Mouse (Mus musculus): ENCODE results near the gene Gm18336. TPM values are rescaled to one million over a fixed set of nuclear protein-coding genes. Genes with fewer than 3 reads are reported as not detected.
"Not testable (repeated sequence)": the region's sequence is repeated elsewhere in the genome, so short reads cannot be mapped to it uniquely, and the experiment has no call there.

Gm18336 gene
- polyA plus RNA-seq (2012; rRNA removed) (not detected in 2 replicates), polyA plus RNA-seq (2014; fragmentation: Nextera tagmentation; extraction: Ambion mirVana) (not detected in 2 replicates)

DNA sequence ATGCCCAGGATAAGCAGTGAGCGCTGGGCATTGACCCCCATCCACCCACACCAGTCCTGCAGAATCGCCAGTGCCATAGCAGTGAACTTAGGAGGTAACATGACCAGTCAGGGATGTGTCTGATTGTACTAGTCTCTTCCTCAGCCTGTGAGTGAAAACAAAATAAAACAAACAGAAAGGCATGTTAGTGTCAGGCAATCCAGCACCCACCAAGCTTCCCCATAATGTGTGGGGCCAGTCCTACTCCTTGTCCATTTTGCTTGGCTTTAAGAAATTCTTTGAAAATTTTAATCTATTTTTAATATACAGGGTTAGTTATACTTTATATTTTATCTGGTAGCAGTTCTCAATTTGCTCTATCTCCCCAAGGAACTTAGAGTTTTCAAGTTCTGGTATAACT is at the start of gene Gm18336:
Gene Gm18336 (minus strand): TSS at position 101 of the 400 bp plus-strand sequence.
- H3K9ac ChIP-seq (replicated peaks); H3K27me3 ChIP-seq (ENCODE audit: control insufficient read depth, insufficient read depth, low read length); DNase-seq (ENCODE audit: low read depth in 3 of 3, low spot score in 3 of 3); H3K4me1 ChIP-seq (replicated peaks; ENCODE audit: control insufficient read depth in 2 of 2, insufficient read depth in 2 of 2, low read length in 1 of 2); H3K4me3 ChIP-seq (ENCODE audit: insufficient read depth in 1 of 2, low read depth in 2 of 2, low read length in 2 of 2); H3K36me3 ChIP-seq (replicated peaks; ENCODE audit: control insufficient read depth, insufficient read depth, low read depth); H3K27ac ChIP-seq; H3K9me3 ChIP-seq (ENCODE audit: control insufficient read depth, low read length); H3K4me2 ChIP-seq (ENCODE audit: low read depth); ATAC-seq (ENCODE audit: insufficient read depth): not testable (repeated sequence)
- WGBS (ENCODE audit: insufficient replicate concordance): 38% methylated on average over 1 of the region's 2 CpGs

- no peak overlapping the region for H3K4me3 ChIP-seq (ENCODE audit: insufficient read depth in 1 of 2, low read depth in 2 of 2, low read length in 2 of 2)
- no peak for DNase-seq (ENCODE audit: low read depth in 3 of 3, low spot score in 3 of 3)
- no peaks in the 10 kb centered on the region for H3K9me3 ChIP-seq (ENCODE audit: control insufficient read depth, low read length)
- WGBS (ENCODE audit: insufficient replicate concordance): 48% methylated on average over 2 of the region's 2 CpGs
- no peak overlapping the region for H3K4me2 ChIP-seq (ENCODE audit: low read depth)
- no peak for TF ChIP-seq CTCF (IDR thresholded peaks at IDR 0.05; ENCODE audit: low read depth)
- no peak for TF ChIP-seq EP300 (IDR thresholded peaks at IDR 0.05; ENCODE audit: low read depth)
- no peaks in the 10 kb centered on the region for H3K36me3 ChIP-seq (replicated peaks; ENCODE audit: control insufficient read depth, insufficient read depth, low read depth)
- no peaks in the 10 kb centered on the region for H3K27me3 ChIP-seq (ENCODE audit: control insufficient read depth, insufficient read depth, low read length)
- H3K4me1 ChIP-seq (replicated peaks; ENCODE audit: control insufficient read depth in 2 of 2, insufficient read depth in 2 of 2, low read length in 1 of 2): no peaks in the 10 kb centered on the region
- H3K27ac ChIP-seq: no peak overlapping the region
- no peak overlapping the region for H3K9ac ChIP-seq (replicated peaks)
- ATAC-seq (ENCODE audit: insufficient read depth): no peak
Observed at GRCm38 (mm10) chrX:73441428-73441827, 42.9 kb upstream of the Gm18336 start.

DNA sequence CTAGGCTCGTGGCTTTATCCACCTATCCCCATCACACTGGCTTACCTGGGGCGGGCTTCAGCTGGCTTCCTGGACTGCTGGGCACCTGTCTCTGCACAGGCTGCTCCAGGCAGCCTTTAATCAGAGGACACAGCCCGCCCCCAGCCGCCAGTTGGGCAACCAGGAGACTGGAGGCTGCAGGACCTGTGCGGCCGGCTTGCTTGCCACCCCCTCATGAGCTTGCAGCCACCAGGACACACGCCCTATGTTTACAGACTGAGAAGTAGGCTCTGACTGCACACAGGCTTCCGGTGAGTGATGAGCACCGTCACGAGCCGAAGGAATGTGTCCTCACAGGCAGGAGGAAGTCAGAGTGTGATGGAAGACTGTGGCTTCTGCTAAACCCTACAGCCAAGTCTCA is 36.7 kb upstream of the Gm18336 start, which contains the start of gene Trex2:
Gene Trex2 (minus strand): TSS at position 93 of the 400 bp plus-strand sequence.
- DNase-seq (ENCODE audit: low read depth in 3 of 3, low spot score in 3 of 3): no peak
- TF ChIP-seq EP300 (IDR thresholded peaks at IDR 0.05; ENCODE audit: low read depth) (no peak), CTCF (IDR thresholded peaks at IDR 0.05; ENCODE audit: low read depth) (no peak)
- ATAC-seq (ENCODE audit: insufficient read depth): no peak
- no peak within 1 kb of the TSS for H3K4me3 ChIP-seq (ENCODE audit: insufficient read depth in 1 of 2, low read depth in 2 of 2, low read length in 2 of 2)
- 55% methylated on average over 11 of the region's 11 CpGs for WGBS (ENCODE audit: insufficient replicate concordance)
- no peaks in the 10 kb centered on the region for H3K27me3 ChIP-seq (ENCODE audit: control insufficient read depth, insufficient read depth, low read length)
- no peak within 1 kb of the TSS for H3K27ac ChIP-seq
- H3K4me2 ChIP-seq (ENCODE audit: low read depth): no peak within 1 kb of the TSS
- H3K36me3 ChIP-seq (replicated peaks; ENCODE audit: control insufficient read depth, insufficient read depth, low read depth): no peaks in the 10 kb centered on the region
- no peaks in the 10 kb centered on the region for H3K4me1 ChIP-seq (replicated peaks; ENCODE audit: control insufficient read depth in 2 of 2, insufficient read depth in 2 of 2, low read length in 1 of 2)
- no peaks in the 10 kb centered on the region for H3K9me3 ChIP-seq (ENCODE audit: control insufficient read depth, low read length)
- H3K9ac ChIP-seq (replicated peaks): no peak within 1 kb of the TSS

DNA sequence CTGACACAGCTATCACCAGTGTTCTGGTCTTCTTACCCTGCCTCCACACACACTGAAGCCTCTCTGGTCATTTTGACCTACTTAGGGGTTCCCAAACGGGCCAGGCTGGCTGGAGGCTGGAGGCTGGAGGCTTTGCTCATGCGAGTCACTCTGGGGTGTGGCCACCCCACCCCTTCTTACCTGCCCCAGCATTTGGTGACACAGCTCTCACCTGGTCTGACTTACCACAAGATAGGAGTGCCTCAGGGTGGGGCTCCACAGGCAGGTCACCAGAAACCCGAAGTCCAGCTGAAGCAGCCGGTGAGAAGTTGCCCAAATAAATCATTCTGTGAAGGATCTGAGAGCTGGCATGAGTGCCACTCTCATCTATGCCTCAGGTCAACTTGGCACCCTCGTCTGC is 34.3 kb upstream of the Gm18336 start:
- Histone ChIP-seq H3K9ac (replicated peaks) (no peak overlapping the region), H3K36me3 (replicated peaks; ENCODE audit: control insufficient read depth, insufficient read depth, low read depth) (no peaks in the 10 kb centered on the region), H3K27me3 (ENCODE audit: control insufficient read depth, insufficient read depth, low read length) (no peaks in the 10 kb centered on the region), H3K4me3 (ENCODE audit: insufficient read depth in 1 of 2, low read depth in 2 of 2, low read length in 2 of 2) (no peak overlapping the region), H3K27ac (no peak overlapping the region), H3K9me3 (ENCODE audit: control insufficient read depth, low read length) (no peaks in the 10 kb centered on the region), H3K4me2 (ENCODE audit: low read depth) (no peak overlapping the region), H3K4me1 (replicated peaks; ENCODE audit: control insufficient read depth in 2 of 2, insufficient read depth in 2 of 2, low read length in 1 of 2) (no peaks in the 10 kb centered on the region)
- WGBS (ENCODE audit: insufficient replicate concordance): 58% methylated on average over 5 of the region's 5 CpGs
- TF ChIP-seq EP300 (IDR thresholded peaks at IDR 0.05; ENCODE audit: low read depth): no peak
- TF ChIP-seq CTCF (IDR thresholded peaks at IDR 0.05; ENCODE audit: low read depth): no peak
- DNase-seq (ENCODE audit: low read depth in 3 of 3, low spot score in 3 of 3) (no peak), ATAC-seq (ENCODE audit: insufficient read depth) (no peak)

DNA sequence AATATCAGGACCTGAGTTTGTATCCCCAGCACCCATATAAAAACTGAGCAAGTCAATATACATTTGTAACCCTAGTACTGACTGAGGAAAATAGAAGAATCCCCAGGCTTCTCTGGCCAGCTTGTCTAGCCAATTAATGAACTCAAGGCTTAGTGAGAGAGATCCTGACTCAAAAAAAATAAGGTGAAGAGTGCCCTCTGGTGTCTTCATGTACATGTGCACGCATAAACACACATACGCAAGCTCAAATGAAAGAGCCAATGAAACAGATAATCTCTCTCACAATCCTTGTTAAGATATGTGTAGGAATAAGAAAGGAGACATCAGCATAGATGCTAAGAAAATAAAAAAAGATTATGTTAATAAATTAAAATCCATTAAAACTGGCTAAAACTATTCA is 31.5 kb upstream of the Gm18336 start:
- no peak overlapping the region for H3K9ac ChIP-seq (replicated peaks)
- H3K4me3 ChIP-seq (ENCODE audit: insufficient read depth in 1 of 2, low read depth in 2 of 2, low read length in 2 of 2): no peak overlapping the region
- 63% methylated on average over 2 of the region's 2 CpGs for WGBS (ENCODE audit: insufficient replicate concordance)
- no peaks in the 10 kb centered on the region for H3K4me1 ChIP-seq (replicated peaks; ENCODE audit: control insufficient read depth in 2 of 2, insufficient read depth in 2 of 2, low read length in 1 of 2)
- no peak overlapping the region for H3K27ac ChIP-seq
- DNase-seq (ENCODE audit: low read depth in 3 of 3, low spot score in 3 of 3): no peak
- TF ChIP-seq EP300 (IDR thresholded peaks at IDR 0.05; ENCODE audit: low read depth) (no peak), CTCF (IDR thresholded peaks at IDR 0.05; ENCODE audit: low read depth) (no peak; the same call in 1 of the 2 replicates)
- H3K36me3 ChIP-seq (replicated peaks; ENCODE audit: control insufficient read depth, insufficient read depth, low read depth): no peaks in the 10 kb centered on the region
- no peak for ATAC-seq (ENCODE audit: insufficient read depth)
- no peak overlapping the region for H3K4me2 ChIP-seq (ENCODE audit: low read depth)
- H3K9me3 ChIP-seq (ENCODE audit: control insufficient read depth, low read length): no peaks in the 10 kb centered on the region
- H3K27me3 ChIP-seq (ENCODE audit: control insufficient read depth, insufficient read depth, low read length): no peaks in the 10 kb centered on the region

Data from liver, embryonic 14.5 days (tissue).